27 mouse cellular contexts compared by ENCODE assay signal in genomic region chr3:90258521-90258920, GRCm38 (mm10). TPM values are rescaled to one million over a fixed set of nuclear protein-coding genes. Genes with fewer than 3 reads are reported as not detected.
DNase-seq lines count a peak whose midpoint lies in the region; ATAC-seq and TF ChIP-seq lines count a peak whose summit lies in the region.
"Had no signal": no experiment of that assay in that cellular context is flagged by ENCODE, and none has a peak within 500 bp of the region (broad histone marks: within the 10 kb centered on the region; RNA-seq: fewer than 3 reads in every experiment).

No protein-coding gene starts in this region.

- peak; percentile 41 for DNase-seq in cerebellum, adult 9-10 months
- DNase-seq in cerebellum, postnatal 36 days = no peak
- DNase-seq in kidney, adult 11 months = peak; percentile 71
- no peak for DNase-seq in kidney, postnatal 10 days
- peak; percentile 45 for DNase-seq in liver
- DNase-seq in liver, embryonic 11.5 days (ENCODE audit: low spot score) = no peak
- peak; percentile 70 for DNase-seq in liver, postnatal 0 days
- DNase-seq in thymus, postnatal 25 days = no peak
- DNase-seq: adrenal gland, adult 8-10 months; forebrain, postnatal 0 days; gastrocnemius, postnatal 10 days; heart, postnatal 4 days; right cerebral cortex, postnatal 4 days had no signal

- no peak overlapping the region for H3K9ac ChIP-seq in liver, embryonic 11.5 days (ENCODE audit: low read depth, low read length)
- no peak overlapping the region for H3K9ac ChIP-seq in liver, postnatal 0 days (replicated peaks)
- H3K9ac ChIP-seq: embryonic facial prominence, embryonic 15.5 days; forebrain, embryonic 12.5 days; forebrain, postnatal 0 days; heart, embryonic 12.5 days; hindbrain, embryonic 13.5 days; limb, embryonic 12.5 days; liver, embryonic 14.5 days; lung, embryonic 15.5 days; neural tube, embryonic 12.5 days had no signal

- peaks cover 24% of the 10 kb centered on the region for H3K36me3 ChIP-seq in liver, embryonic 11.5 days (ENCODE audit: control insufficient read depth, insufficient read depth, low read length)
- H3K36me3 ChIP-seq in liver, postnatal 0 days (replicated peaks; ENCODE audit: insufficient read depth, low read length) = peaks cover 52% of the 10 kb centered on the region

- peak; percentile 82 for TF ChIP-seq EP300 in liver, postnatal 0 days (IDR thresholded peaks at IDR 0.05; ENCODE audit: low read depth)

- H3K27ac ChIP-seq in liver, embryonic 11.5 days (ENCODE audit: low read depth, low read length) = no peak overlapping the region
- peak overlapping the region; percentile 79 for H3K27ac ChIP-seq in liver, postnatal 0 days (ENCODE audit: low read depth)
- H3K27ac ChIP-seq: embryonic facial prominence, embryonic 10.5 days; embryonic facial prominence, embryonic 15.5 days; forebrain, embryonic 12.5 days; hindbrain, embryonic 13.5 days; left cerebral cortex, adult 2 months; liver, embryonic 14.5 days; lung, embryonic 15.5 days; midbrain, embryonic 10.5 days; neural tube, embryonic 12.5 days had no signal

- no peaks in the 10 kb centered on the region for H3K9me3 ChIP-seq in liver, embryonic 11.5 days (ENCODE audit: control insufficient read depth, low read length)
- H3K9me3 ChIP-seq in liver, postnatal 0 days (ENCODE audit: low read length) = no peaks in the 10 kb centered on the region
- H3K9me3 ChIP-seq: embryonic facial prominence, embryonic 10.5 days; embryonic facial prominence, embryonic 15.5 days; forebrain, embryonic 12.5 days; G1E; heart, embryonic 12.5 days; hindbrain, embryonic 13.5 days; limb, embryonic 12.5 days; lung, embryonic 15.5 days; midbrain, embryonic 10.5 days; neural tube, embryonic 12.5 days had no signal

- no peak for ATAC-seq in liver, embryonic 11.5 days (replicated peaks; ENCODE audit: low FRiP score)
- peak; percentile 68 for ATAC-seq in liver, postnatal 0 days
- ATAC-seq: forebrain, postnatal 0 days; intestine, embryonic 16.5 days had no signal

- 86% methylated on average over 4 of the region's 4 CpGs for WGBS in liver, embryonic 11.5 days
- 66% methylated on average over 4 of the region's 4 CpGs for whole genome bisulfite sequencing in liver, postnatal 0 days (ENCODE audit: insufficient replicate concordance)

- no peak overlapping the region for H3K4me3 ChIP-seq in liver, embryonic 11.5 days (ENCODE audit: low read depth, low read length)
- H3K4me3 ChIP-seq in liver, postnatal 0 days (ENCODE audit: low read depth, low read length) = no peak overlapping the region
- H3K4me3 ChIP-seq: embryonic facial prominence, embryonic 10.5 days; embryonic facial prominence, embryonic 15.5 days; forebrain, embryonic 12.5 days; heart, embryonic 12.5 days; hindbrain, embryonic 13.5 days; left cerebral cortex, adult 2 months; limb, embryonic 12.5 days; lung, embryonic 15.5 days; midbrain, embryonic 10.5 days; myocyte; neural tube, embryonic 12.5 days had no signal

- no peak for TF ChIP-seq CTCF in liver, postnatal 0 days (IDR thresholded peaks at IDR 0.05; ENCODE audit: low read depth)

- peaks cover 12% of the 10 kb centered on the region for H3K4me1 ChIP-seq in liver, embryonic 11.5 days (replicated peaks; ENCODE audit: control insufficient read depth, insufficient read depth, low read length)
- peaks cover 15% of the 10 kb centered on the region for H3K4me1 ChIP-seq in liver, postnatal 0 days (ENCODE audit: insufficient read depth)

- no peak overlapping the region for H3K4me2 ChIP-seq in liver, embryonic 11.5 days
- H3K4me2 ChIP-seq in liver, postnatal 0 days (ENCODE audit: low read depth, low read length) = no peak overlapping the region
- H3K4me2 ChIP-seq: embryonic facial prominence, embryonic 15.5 days; forebrain, embryonic 12.5 days; heart, embryonic 12.5 days; hindbrain, embryonic 13.5 days; limb, embryonic 12.5 days; lung, embryonic 15.5 days; neural tube, embryonic 12.5 days had no signal

- H3K27me3 ChIP-seq in liver, embryonic 11.5 days (replicated peaks; ENCODE audit: control insufficient read depth, insufficient read depth, low read length) = no peaks in the 10 kb centered on the region
- H3K27me3 ChIP-seq in liver, postnatal 0 days (ENCODE audit: insufficient read depth, low read length) = no peaks in the 10 kb centered on the region
- H3K27me3 ChIP-seq: embryonic facial prominence, embryonic 15.5 days; forebrain, embryonic 12.5 days; heart, embryonic 12.5 days; hindbrain, embryonic 13.5 days; limb, embryonic 12.5 days; lung, embryonic 15.5 days; neural tube, embryonic 12.5 days had no signal

RNA-seq across cellular contexts. Expression of gene Crtc2, which starts 4.6 kb away (rescaled TPM):
- 12.5 and 14.8 TPM in 2 replicates for polyA plus RNA-seq in liver, embryonic 11.5 days (2014; fragmentation: Nextera tagmentation; extraction: Ambion mirVana)
- 6.6 and 7.9 TPM in 2 replicates for polyA plus RNA-seq in liver, postnatal 0 days (2015; fragmentation: Nextera tagmentation; extraction: Ambion mirVana)

RNA-seq across cellular contexts. Expression of gene Dennd4b, which starts 6.5 kb away (rescaled TPM):
- polyA plus RNA-seq in liver, embryonic 11.5 days (2014; fragmentation: Nextera tagmentation; extraction: Ambion mirVana) = 4.9 and 7.5 TPM in 2 replicates
- polyA plus RNA-seq in liver, postnatal 0 days (2015; fragmentation: Nextera tagmentation; extraction: Ambion mirVana) = 2.0 TPM in 2 replicates

RNA-seq across cellular contexts. Expression of gene Slc39a1, which starts 10.5 kb away (rescaled TPM):
- polyA plus RNA-seq in liver, embryonic 11.5 days (2014; fragmentation: Nextera tagmentation; extraction: Ambion mirVana) = 48.7 and 57.5 TPM in 2 replicates
- polyA plus RNA-seq in liver, postnatal 0 days (2015; fragmentation: Nextera tagmentation; extraction: Ambion mirVana) = 41.7 and 54.0 TPM in 2 replicates

RNA-seq across cellular contexts. Expression of gene Creb3l4, which starts 15.2 kb away (rescaled TPM):
- polyA plus RNA-seq in liver, embryonic 11.5 days (2014; fragmentation: Nextera tagmentation; extraction: Ambion mirVana) = 0.82 and 2.2 TPM in 2 replicates
- 0.15 and 0.41 TPM in 2 replicates for polyA plus RNA-seq in liver, postnatal 0 days (2015; fragmentation: Nextera tagmentation; extraction: Ambion mirVana)
- polyA plus RNA-seq: G1E had no signal

RNA-seq across cellular contexts. Expression of gene Jtb, which starts 27.1 kb away (rescaled TPM):
- polyA plus RNA-seq in liver, embryonic 11.5 days (2014; fragmentation: Nextera tagmentation; extraction: Ambion mirVana) = 97.8 and 100.0 TPM in 2 replicates
- polyA plus RNA-seq in liver, postnatal 0 days (2015; fragmentation: Nextera tagmentation; extraction: Ambion mirVana) = 68.7 and 74.3 TPM in 2 replicates

Comparison
In these comparisons a context has a peak if more than half of its experiments do, and no peak if none do; other contexts are left out.
1. DNase-seq: peak in cerebellum, adult 9-10 months (single experiment), kidney, adult 11 months (single experiment), liver (single experiment) and liver, postnatal 0 days (single experiment); none in cerebellum, postnatal 36 days (0 of 2), kidney, postnatal 10 days (single experiment), liver, embryonic 11.5 days (single experiment) and thymus, postnatal 25 days (single experiment).